Mouse (Mus musculus) left cerebral cortex, postnatal 10 days (tissue): ENCODE measurements at regions not wholly inside any gene's neighbourhood (a gene's known extent, or its start where the extent isn't known, plus 50 kb on each side); places are given as distances from the start of the nearest gene placed in this dataset.
A peak's percentile ranks its signal among the peaks of the same experiment; 100 is the strongest.

Experiments
- DNase-seq, 2 experiments: peaks; one replicate each; pipeline ENCODE4 v3.0.0; 2021 to 2022; ENCODE audit warnings: low spot score in 2 of 2, mixed read lengths in 1 of 2; ENCODE audit errors: extremely low spot score in 1 of 2
- intact Hi-C: fragments of 180-260 bp; cut with DNase I; formaldehyde crosslinking; loops from one replicate; pipeline ENCODE4 v1.15.1; 2025

- peak in 1 of 2 experiments; percentile 43 for DNase-seq
- intact Hi-C loops = no loop called here
Measured at GRCm38 (mm10) chr12:21493471-21493870, 76.0 kb upstream of the Ywhaq start.

DNA sequence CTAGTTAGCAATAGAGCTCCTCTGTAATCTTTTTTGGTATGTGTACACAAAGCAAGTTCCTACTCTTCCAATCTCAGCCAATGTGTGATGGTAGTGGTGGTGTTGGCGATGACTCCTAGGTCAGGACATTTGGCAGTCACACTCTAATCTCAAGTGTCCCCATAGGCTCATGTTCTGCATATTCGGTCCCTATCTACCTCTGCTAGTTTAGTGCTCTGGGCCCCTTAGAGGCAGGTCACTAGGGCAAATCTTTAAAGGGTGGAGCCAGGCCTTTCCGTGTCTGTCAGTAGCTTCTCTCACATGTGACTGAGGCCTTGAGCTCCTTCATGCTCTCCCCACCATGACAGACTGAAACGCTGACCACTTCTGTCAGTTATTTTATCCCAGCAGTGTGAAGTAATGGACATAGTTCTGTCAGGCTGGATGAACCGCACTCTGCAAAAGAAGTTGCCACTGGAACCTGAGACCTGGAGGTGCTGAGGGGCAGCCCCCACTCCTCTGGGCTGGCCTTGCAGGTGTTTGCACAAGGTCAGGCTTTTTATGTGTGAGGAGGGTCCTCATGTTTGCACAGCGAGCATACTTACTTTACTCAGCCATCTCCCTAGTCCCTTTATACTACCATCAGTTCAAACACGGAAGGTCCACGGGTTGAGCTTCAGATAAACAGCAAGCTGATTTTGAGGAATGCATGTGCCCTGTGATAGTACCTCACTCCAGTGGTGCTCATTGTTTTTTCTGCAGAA, 75.3 kb upstream of the Ywhaq start:
- DNase-seq = no peak
- intact Hi-C loops = no loop called here

DNA sequence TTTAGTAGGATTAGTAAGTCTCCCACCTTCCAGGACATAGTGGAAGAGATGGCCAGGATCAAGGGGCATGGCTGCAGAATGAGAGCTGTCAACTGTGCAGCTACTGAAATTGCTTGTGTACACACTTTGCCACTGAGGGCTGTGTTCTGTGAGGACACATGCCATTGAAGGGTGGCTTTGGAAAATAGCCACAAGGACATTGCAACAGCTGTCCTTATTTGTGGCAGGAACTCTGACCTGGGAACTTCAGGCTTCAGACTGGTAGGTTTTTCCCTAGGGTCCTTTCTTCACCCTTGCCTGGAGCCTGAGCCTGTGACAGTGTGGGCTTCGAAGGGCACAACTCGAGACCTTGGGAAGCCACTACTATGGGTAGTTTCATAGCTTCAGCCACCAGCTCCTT, 64.2 kb upstream of the Ywhaq start:
- intact Hi-C loops = no loop called here

GRCm38 (mm10) chr12:21480226-21480625, 62.8 kb upstream of the Ywhaq start:
- intact Hi-C loops = no loop called here
- DNase-seq = no peak

More for the DNA sequence above, 64.2 kb upstream of the Ywhaq start:
- DNase-seq = no peak

- DNase-seq = no peak
- intact Hi-C loops = no loop called here
Measured at GRCm38 (mm10) chr12:21479251-21479650, 61.8 kb upstream of the Ywhaq start.

- DNase-seq = no peak
- intact Hi-C loops = no loop called here
Measured at GRCm38 (mm10) chr12:21476516-21476915, 59.1 kb upstream of the Ywhaq start.

GRCm38 (mm10) chr12:21472951-21473710, 55.7 kb upstream of the Ywhaq start:
- intact Hi-C loops = no loop called here
- DNase-seq = no peak

GRCm38 (mm10) chr12:21472487-21472886, 55.0 kb upstream of the Ywhaq start:
- peak; percentile 15 to 56 for DNase-seq
- intact Hi-C loops = no loop called here

DNA sequence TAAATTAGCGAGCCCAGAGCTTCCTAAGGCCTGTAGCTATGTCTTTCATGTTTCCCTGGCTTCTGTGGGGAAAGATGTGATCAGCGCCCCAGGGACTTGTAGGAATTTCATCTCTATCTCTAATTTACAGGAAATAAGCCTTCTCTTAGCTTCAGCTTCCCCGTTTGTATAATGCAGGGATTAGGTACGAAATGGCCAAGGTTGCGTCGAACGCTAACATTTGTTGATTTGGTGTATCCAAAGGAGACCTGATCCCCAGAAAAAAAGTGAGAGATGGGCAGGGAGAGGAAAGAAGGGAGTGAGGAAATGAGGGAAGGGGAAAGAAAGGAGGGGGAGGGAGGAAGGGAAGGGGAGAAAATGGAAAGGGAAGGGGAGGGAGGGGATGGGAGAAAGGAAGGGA, 54.5 kb upstream of the Ywhaq start:
- intact Hi-C loops = no loop called here
- no peak for DNase-seq

DNA sequence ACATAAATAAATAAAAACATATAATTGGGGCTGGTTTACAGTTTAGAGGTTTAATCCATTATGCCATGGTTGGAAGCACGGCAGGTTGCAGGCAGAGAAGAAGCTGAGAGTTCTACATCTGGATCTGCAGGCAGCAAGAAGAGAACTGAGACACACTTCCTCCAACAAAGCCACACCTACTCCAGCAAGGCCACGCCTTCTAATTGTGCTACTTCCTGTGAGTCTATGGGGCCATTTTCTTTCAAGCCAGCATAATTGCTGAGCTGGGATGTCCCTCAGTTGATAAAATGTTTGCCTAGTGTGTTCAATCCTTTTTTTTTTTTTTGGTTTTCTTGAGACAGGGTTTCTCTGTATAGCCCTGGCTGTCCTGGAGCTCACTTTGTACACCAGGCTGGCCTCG, 52.8 kb upstream of the Ywhaq start:
- intact Hi-C loops = no loop called here
- DNase-seq = no peak
